In genomic region chr2:173229578-173230224, GRCm38 (mm10) we compare ENCODE assay signal across 8 mouse cellular contexts. TPM values are rescaled to one million over a fixed set of nuclear protein-coding genes. Genes with fewer than 3 reads are reported as not detected.
DNase-seq lines count a peak whose midpoint lies in the region; ATAC-seq and TF ChIP-seq lines count a peak whose summit lies in the region.

No protein-coding gene starts in this region.

- no peaks in the 10 kb centered on the region for H3K9me3 ChIP-seq in hindbrain, embryonic 11.5 days (ENCODE audit: control insufficient read depth, low read length)
- no peaks in the 10 kb centered on the region for H3K9me3 ChIP-seq in lung, postnatal 0 days (ENCODE audit: low read length)

- no peak overlapping the region; the same call in 1 of the 2 replicates for H3K4me3 ChIP-seq in hindbrain, embryonic 11.5 days (ENCODE audit: low read depth, low read length)
- H3K4me3 ChIP-seq in lung, postnatal 0 days (ENCODE audit: low read depth, low read length), result no peak overlapping the region

- no peak overlapping the region; the same call in 1 of the 2 replicates for H3K4me2 ChIP-seq in hindbrain, embryonic 11.5 days (replicated peaks; ENCODE audit: low read depth, low read length)
- peak overlapping the region; percentile 36; the same call in 1 of the 2 replicates for H3K4me2 ChIP-seq in lung, postnatal 0 days (replicated peaks; ENCODE audit: low read depth, low read length)

- peak overlapping the region; percentile 42; the same call in 1 of the 2 replicates for H3K27ac ChIP-seq in hindbrain, embryonic 11.5 days (ENCODE audit: low read depth, low read length)
- no peak overlapping the region for H3K27ac ChIP-seq in lung, postnatal 0 days (ENCODE audit: low read length)

- peak; percentile 44 for DNase-seq in MN1 (ENCODE audit: low spot score)
- peak; percentile 79 for DNase-seq in cerebellum, adult 9-10 months
- peak; percentile 79 to 98 for DNase-seq in frontal cortex, adult 2 months (ENCODE audit: extremely low spot score in 1 of 2, low spot score in 1 of 2)
- DNase-seq in hindbrain, embryonic 11.5 days (ENCODE audit: low spot score), result peak; percentile 95
- DNase-seq in layer of hippocampus, adult 9-11 months, result peak; percentile 80
- peak; percentile 87 for DNase-seq in lung, postnatal 0 days (ENCODE audit: low spot score)
- DNase-seq in ovary, postnatal 14 days (ENCODE audit: low spot score), result peak; percentile 92
- DNase-seq in thymus, postnatal 14 days, result peak; percentile 98

- peak; percentile 90 for ATAC-seq in hindbrain, embryonic 11.5 days (ENCODE audit: low FRiP score)
- peak; percentile 74 for ATAC-seq in lung, postnatal 0 days

- TF ChIP-seq CTCF in lung, postnatal 0 days (IDR thresholded peaks at IDR 0.05), result peak; percentile 97

- no peaks in the 10 kb centered on the region for H3K27me3 ChIP-seq in hindbrain, embryonic 11.5 days (ENCODE audit: control insufficient read depth, insufficient read depth, low read length)
- no peaks in the 10 kb centered on the region for H3K27me3 ChIP-seq in lung, postnatal 0 days (replicated peaks; ENCODE audit: insufficient read depth, low read length)

- TF ChIP-seq EP300 in lung, postnatal 0 days (IDR thresholded peaks at IDR 0.05), result no peak

- 0 out of 2 replicates have a peak, but pooled peaks cover 3% of the 10 kb centered on the region for H3K36me3 ChIP-seq in hindbrain, embryonic 11.5 days (ENCODE audit: control insufficient read depth, insufficient read depth, low read length)
- no peaks in the 10 kb centered on the region; the same call in 1 of the 2 replicates for H3K36me3 ChIP-seq in lung, postnatal 0 days (ENCODE audit: insufficient read depth, low read length)

- 0 out of 2 replicates have a peak, but pooled peaks cover 2% of the 10 kb centered on the region for H3K4me1 ChIP-seq in hindbrain, embryonic 11.5 days (replicated peaks; ENCODE audit: control insufficient read depth, insufficient read depth, low read length)
- no peaks in the 10 kb centered on the region for H3K4me1 ChIP-seq in lung, postnatal 0 days (ENCODE audit: insufficient read depth, low read depth, low read length)

- 4% methylated on average over 10 of the region's 10 CpGs for WGBS in hindbrain, embryonic 11.5 days
- WGBS in lung, postnatal 0 days, result 11% methylated on average over 9 of the region's 10 CpGs

- H3K9ac ChIP-seq in hindbrain, embryonic 11.5 days (ENCODE audit: low read depth, low read length), result no peak overlapping the region
- H3K9ac ChIP-seq in lung, postnatal 0 days (replicated peaks; ENCODE audit: low read depth), result no peak overlapping the region

RNA-seq across cellular contexts. Expression of gene Zbp1, which starts 11.0 kb away (rescaled TPM):
- polyA plus RNA-seq in frontal cortex, adult 2 months (2012; rRNA removed), result 0.40 and 1.1 TPM in 2 replicates
- 0.33 TPM in 1 of 2 replicates, not detected in the other for polyA plus RNA-seq in hindbrain, embryonic 11.5 days (2014; fragmentation: Nextera tagmentation; extraction: Ambion mirVana)
- 1.1 and 2.5 TPM in 2 replicates for polyA plus RNA-seq in lung, postnatal 0 days (2015; fragmentation: Nextera tagmentation; extraction: Ambion mirVana)

RNA-seq across cellular contexts. Expression of gene Pmepa1, which starts 46.6 kb away (rescaled TPM):
- 40.4 and 57.2 TPM in 2 replicates for polyA plus RNA-seq in frontal cortex, adult 2 months (2012; rRNA removed)
- 3.4 and 5.0 TPM in 2 replicates for polyA plus RNA-seq in hindbrain, embryonic 11.5 days (2014; fragmentation: Nextera tagmentation; extraction: Ambion mirVana)
- polyA plus RNA-seq in lung, postnatal 0 days (2015; fragmentation: Nextera tagmentation; extraction: Ambion mirVana), result 9.8 and 11.1 TPM in 2 replicates

Comparison
In these comparisons a context has a peak if more than half of its experiments do, and no peak if none do; other contexts are left out.
1. DNase-seq: peak in every context shown above with its lines; median percentile 98 in thymus, postnatal 14 days; 95 in hindbrain, embryonic 11.5 days; 92 in ovary, postnatal 14 days; 88 in frontal cortex, adult 2 months; 87 in lung, postnatal 0 days; 80 in layer of hippocampus, adult 9-11 months; 79 in cerebellum, adult 9-10 months; 44 in MN1.